9 mouse cellular contexts compared by ENCODE assay signal in genomic region chr2:10921486-10922450, GRCm38 (mm10).
A peak's percentile ranks its signal among the peaks of the same experiment; 100 is the strongest.
DNase-seq lines count a peak whose midpoint lies in the region; ATAC-seq and TF ChIP-seq lines count a peak whose summit lies in the region.
"Had no signal": no experiment of that assay in that cellular context is flagged by ENCODE, and none has a peak within 500 bp of the region (broad histone marks: within the 10 kb centered on the region; RNA-seq: fewer than 3 reads in every experiment).

No protein-coding gene starts in this region.

- H3K36me3 ChIP-seq in stomach, embryonic 14.5 days (ENCODE audit: control insufficient read depth, insufficient read depth, low read length) = no peaks in the 10 kb centered on the region
- no peaks in the 10 kb centered on the region for H3K36me3 ChIP-seq in stomach, postnatal 0 days (ENCODE audit: control insufficient read depth, insufficient read depth, low read length)
- H3K36me3 ChIP-seq in thymus, adult 2 months (ENCODE audit: control insufficient read depth, insufficient read depth, low read length) = no peaks in the 10 kb centered on the region

- no peak for TF ChIP-seq CTCF in stomach, postnatal 0 days (IDR thresholded peaks at IDR 0.05; ENCODE audit: low read depth)
- no peak for TF ChIP-seq CTCF in thymus, adult 2 months (IDR thresholded peaks at IDR 0.05; ENCODE audit: borderline replicate concordance, control insufficient read depth, extremely low read depth, insufficient read depth, low read length, poor library complexity)

- H3K4me3 ChIP-seq in stomach, embryonic 14.5 days (ENCODE audit: low read depth, low read length) = no peak overlapping the region
- no peak overlapping the region for H3K4me3 ChIP-seq in stomach, postnatal 0 days (ENCODE audit: low read depth, low read length)
- no peak overlapping the region for H3K4me3 ChIP-seq in thymus, adult 2 months (ENCODE audit: control insufficient read depth, insufficient read depth, low read length)

- DNase-seq in stomach, postnatal 0 days (ENCODE audit: low spot score) = no peak
- peak; percentile 6 to 7 for DNase-seq in frontal cortex, postnatal 14 days (ENCODE audit: low spot score in 2 of 2)
- DNase-seq in left cerebral cortex, postnatal 25 days (ENCODE audit: low spot score in 2 of 2) = peak; percentile 18 to 42
- no peak for DNase-seq in thymus, adult 2 months
- no peak for DNase-seq in cerebellum, adult 8-10 months
- no peak for DNase-seq in adrenal gland, adult (ENCODE audit: inconsistent age in 2 of 2, low spot score in 1 of 2)
- DNase-seq: lung, embryonic 14.5 days; thymus, postnatal 25 days had no signal

- H3K9ac ChIP-seq in stomach, embryonic 14.5 days (replicated peaks; ENCODE audit: low read depth, low read length) = no peak overlapping the region
- no peak overlapping the region for H3K9ac ChIP-seq in stomach, postnatal 0 days (ENCODE audit: low read length)
- H3K9ac ChIP-seq: lung, embryonic 14.5 days had no signal

- ATAC-seq in stomach, embryonic 14.5 days (ENCODE audit: insufficient number of reproducible peaks, insufficient read depth, low FRiP score, low read depth) = no peak
- no peak for ATAC-seq in stomach, postnatal 0 days (ENCODE audit: low FRiP score, low TSS enrichment)

- no peaks in the 10 kb centered on the region for H3K9me3 ChIP-seq in stomach, embryonic 14.5 days (ENCODE audit: control insufficient read depth, low read depth, low read length)
- H3K9me3 ChIP-seq in stomach, postnatal 0 days (ENCODE audit: control insufficient read depth, low read length) = no peaks in the 10 kb centered on the region

- H3K4me2 ChIP-seq in stomach, embryonic 14.5 days (replicated peaks; ENCODE audit: low read depth, low read length) = peak overlapping the region; percentile 14; the same call in 1 of the 2 replicates
- no peak overlapping the region for H3K4me2 ChIP-seq in stomach, postnatal 0 days (replicated peaks; ENCODE audit: low read depth)
- H3K4me2 ChIP-seq: lung, embryonic 14.5 days had no signal

- 0 out of 2 replicates have a peak, but pooled peaks cover 3% of the 10 kb centered on the region for H3K4me1 ChIP-seq in stomach, embryonic 14.5 days (ENCODE audit: control insufficient read depth, insufficient read depth, low read length)
- no peaks in the 10 kb centered on the region for H3K4me1 ChIP-seq in stomach, postnatal 0 days (replicated peaks; ENCODE audit: control insufficient read depth, insufficient read depth)
- no peaks in the 10 kb centered on the region for H3K4me1 ChIP-seq in thymus, adult 2 months (replicated peaks; ENCODE audit: control insufficient read depth, insufficient read depth, low read length)

- TF ChIP-seq POLR2A in thymus, adult 2 months (IDR thresholded peaks at IDR 0.05; ENCODE audit: control insufficient read depth, extremely low read depth, insufficient read depth, low read length, poor library complexity) = no peak

- H3K27ac ChIP-seq in stomach, embryonic 14.5 days (ENCODE audit: low read length) = no peak overlapping the region
- no peak overlapping the region for H3K27ac ChIP-seq in stomach, postnatal 0 days (replicated peaks)
- H3K27ac ChIP-seq in thymus, adult 2 months (ENCODE audit: control insufficient read depth, insufficient read depth, low read length) = no peak overlapping the region

- intact Hi-C loops in left cerebral cortex, postnatal 25 days (cut with DNase I) = no loop called here

- TF ChIP-seq EP300 in stomach, postnatal 0 days (optimal IDR thresholded peaks at IDR 0.05) = no peak

- 29% methylated on average over 13 of the region's 13 CpGs for WGBS in stomach, embryonic 14.5 days
- WGBS in stomach, postnatal 0 days = 31% methylated on average over 13 of the region's 13 CpGs
- 59% methylated on average over 13 of the region's 13 CpGs for WGBS in thymus, adult 2 months

- no peaks in the 10 kb centered on the region for H3K27me3 ChIP-seq in stomach, embryonic 14.5 days (ENCODE audit: control insufficient read depth, insufficient read depth, low read length)
- H3K27me3 ChIP-seq in stomach, postnatal 0 days (ENCODE audit: control insufficient read depth, insufficient read depth, low read length) = no peaks in the 10 kb centered on the region
- no peaks in the 10 kb centered on the region for H3K27me3 ChIP-seq in thymus, adult 2 months (ENCODE audit: control insufficient read depth, insufficient read depth, low read length)

Comparison
In these comparisons a context has a peak if more than half of its experiments do, and no peak if none do; other contexts are left out.
1. DNase-seq: peak in frontal cortex, postnatal 14 days (2 of 2) and left cerebral cortex, postnatal 25 days (2 of 2); none in stomach, postnatal 0 days (single experiment), thymus, adult 2 months (single experiment), cerebellum, adult 8-10 months (single experiment) and adrenal gland, adult (0 of 2).